Mouse (Mus musculus): ENCODE measurements at regions not wholly inside any gene's neighbourhood (a gene's known extent, or its start where the extent isn't known, plus 50 kb on each side); places are given as distances from the start of the nearest gene placed in this dataset.

DNA sequence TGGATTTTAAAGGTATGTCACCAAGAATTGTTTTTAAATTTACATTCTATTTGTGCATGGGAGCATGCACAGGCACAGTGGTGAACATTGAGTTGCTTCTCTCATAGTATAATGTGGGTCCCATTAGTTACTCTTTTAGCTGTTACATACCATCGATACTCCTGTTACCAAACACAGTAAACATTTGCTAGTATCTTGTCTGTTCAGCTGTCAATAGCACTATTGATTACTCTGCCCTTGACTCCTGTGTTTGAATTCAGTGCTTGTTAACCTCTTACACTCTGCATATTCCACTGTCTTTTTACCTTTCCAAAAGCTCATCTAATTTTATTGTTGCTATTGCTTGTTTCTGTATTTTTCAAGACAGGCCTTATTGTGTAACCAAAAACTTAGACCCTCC, 133.2 kb upstream of the Marcks start:
- Histone ChIP-seq H3K27me3 (ENCODE audit: control insufficient read depth, insufficient read depth, insufficient read length) (no peaks in the 10 kb centered on the region), H3ac (ENCODE audit: control insufficient read depth, insufficient read length) (no peak overlapping the region), H3K79me2 (ENCODE audit: control insufficient read depth, insufficient read depth) (no peaks in the 10 kb centered on the region), H3K4me2 (ENCODE audit: low read depth) (no peak overlapping the region), H3K4me3 (no peak overlapping the region), H3K36me3 (ENCODE audit: control insufficient read depth, insufficient read depth) (no peaks in the 10 kb centered on the region)
- no peak for TF ChIP-seq USF1 (IDR thresholded peaks at IDR 0.05; ENCODE audit: low read depth)
- no peak for TF ChIP-seq SRF (IDR thresholded peaks at IDR 0.05; ENCODE audit: control insufficient read depth, insufficient read length, low read depth)
- no peak for TF ChIP-seq MYOG (IDR thresholded peaks at IDR 0.05; ENCODE audit: control insufficient read depth in 1 of 3, insufficient read depth in 1 of 3, insufficient read length in 2 of 3, low read depth in 2 of 3)
- TF ChIP-seq MYOD1 (IDR thresholded peaks at IDR 0.05; ENCODE audit: control insufficient read depth in 1 of 3, insufficient read length in 2 of 3, low read depth in 2 of 3) = no peak
- TF ChIP-seq POLR2AphosphoS2 (IDR thresholded peaks at IDR 0.05; ENCODE audit: insufficient read length, low read depth) = no peak
- no peak for TF ChIP-seq TCF3 (IDR thresholded peaks at IDR 0.05; ENCODE audit: insufficient read length, low read depth)
- no peak for TF ChIP-seq TCF12 (IDR thresholded peaks at IDR 0.05; ENCODE audit: insufficient read depth, poor library complexity, severe bottlenecking)
- TF ChIP-seq POLR2A (IDR thresholded peaks at IDR 0.05; ENCODE audit: insufficient read length, low read depth) = no peak
- TF ChIP-seq REST (IDR thresholded peaks at IDR 0.05; ENCODE audit: insufficient read depth, insufficient read length) = no peak
- no peak for TF ChIP-seq CEBPB (IDR thresholded peaks at IDR 0.05; ENCODE audit: insufficient read depth, poor library complexity, severe bottlenecking)
- TF ChIP-seq E2F4 (IDR thresholded peaks at IDR 0.05; ENCODE audit: insufficient read depth) = no peak

DNA sequence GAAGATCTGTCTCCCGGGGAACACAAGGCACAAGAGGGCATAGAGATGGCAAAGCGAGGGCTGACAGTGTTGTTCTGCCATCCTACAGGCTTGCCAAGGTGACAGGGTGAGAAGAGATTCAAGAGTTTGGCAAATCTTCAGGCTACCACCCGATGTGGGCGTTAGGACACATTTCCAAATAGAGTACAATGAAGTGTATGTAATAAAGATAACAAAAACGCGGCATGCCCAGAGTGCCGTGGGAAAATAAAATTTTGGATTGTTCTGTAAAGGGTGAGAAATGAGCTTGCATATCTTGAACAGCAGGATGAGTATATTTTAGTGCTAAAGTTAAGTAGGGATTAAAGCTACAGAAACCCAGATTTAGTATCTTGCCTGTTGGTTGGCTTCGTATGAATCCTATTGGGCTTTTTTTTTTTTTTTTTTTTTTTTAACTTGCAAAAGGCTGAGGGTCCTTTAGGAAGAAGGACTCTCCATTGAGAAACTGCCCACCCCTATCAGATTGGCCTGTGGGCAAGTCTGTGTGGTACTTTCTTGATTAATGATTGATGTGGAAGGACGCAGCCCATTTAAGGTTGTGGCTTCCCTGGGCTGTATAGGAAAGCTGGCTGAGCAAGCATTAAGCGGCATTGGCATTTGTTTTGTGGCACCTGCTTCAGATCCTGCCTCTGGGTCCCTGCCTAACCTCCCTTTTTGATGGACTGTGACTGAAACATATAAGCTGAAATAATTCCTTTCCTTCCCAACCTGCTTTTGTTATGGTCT, 131.7 kb upstream of the Marcks start:
- TF ChIP-seq MYOD1 (IDR thresholded peaks at IDR 0.05; ENCODE audit: control insufficient read depth in 1 of 3, insufficient read length in 2 of 3, low read depth in 2 of 3) (no peak), TCF3 (IDR thresholded peaks at IDR 0.05; ENCODE audit: insufficient read length, low read depth) (no peak), E2F4 (IDR thresholded peaks at IDR 0.05; ENCODE audit: insufficient read depth) (no peak), POLR2AphosphoS2 (IDR thresholded peaks at IDR 0.05; ENCODE audit: insufficient read length, low read depth) (no peak), SRF (IDR thresholded peaks at IDR 0.05; ENCODE audit: control insufficient read depth, insufficient read length, low read depth) (no peak), MYOG (IDR thresholded peaks at IDR 0.05; ENCODE audit: control insufficient read depth in 1 of 3, insufficient read depth in 1 of 3, insufficient read length in 2 of 3, low read depth in 2 of 3) (no peak), USF1 (IDR thresholded peaks at IDR 0.05; ENCODE audit: low read depth) (no peak), TCF12 (IDR thresholded peaks at IDR 0.05; ENCODE audit: insufficient read depth, poor library complexity, severe bottlenecking) (no peak)
- H3K4me2 ChIP-seq (ENCODE audit: low read depth) = no peak overlapping the region
- H3K79me2 ChIP-seq (ENCODE audit: control insufficient read depth, insufficient read depth) = no peaks in the 10 kb centered on the region
- H3K4me3 ChIP-seq = no peak overlapping the region
- no peak overlapping the region for H3ac ChIP-seq (ENCODE audit: control insufficient read depth, insufficient read length)
- no peaks in the 10 kb centered on the region for H3K36me3 ChIP-seq (ENCODE audit: control insufficient read depth, insufficient read depth)
- H3K27me3 ChIP-seq (ENCODE audit: control insufficient read depth, insufficient read depth, insufficient read length) = no peaks in the 10 kb centered on the region

DNA sequence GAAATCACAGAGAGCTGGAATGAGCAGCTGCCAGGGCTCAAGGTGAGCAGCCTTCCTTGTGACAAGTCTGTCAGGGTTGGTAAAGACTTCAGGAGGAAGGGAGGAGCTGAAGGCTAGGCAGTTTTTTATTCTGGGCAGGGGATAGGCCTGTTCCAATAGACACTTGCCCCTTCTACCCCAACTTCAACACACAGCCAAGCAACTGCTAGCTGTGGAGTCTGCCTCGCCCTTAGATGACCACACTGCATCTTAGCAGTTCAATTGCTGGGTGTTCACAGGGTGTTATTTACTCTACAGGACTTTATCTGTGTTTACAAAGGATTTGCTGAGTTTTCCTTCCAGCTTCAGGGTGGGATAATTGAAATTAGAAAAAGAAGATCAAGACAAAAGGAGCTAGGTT, 128.2 kb upstream of the Marcks start:
- Histone ChIP-seq H3K27me3 (ENCODE audit: control insufficient read depth, insufficient read depth, insufficient read length) (no peaks in the 10 kb centered on the region), H3ac (ENCODE audit: control insufficient read depth, insufficient read length) (no peak overlapping the region), H3K4me2 (ENCODE audit: low read depth) (no peak overlapping the region), H3K36me3 (ENCODE audit: control insufficient read depth, insufficient read depth) (no peaks in the 10 kb centered on the region), H3K79me2 (ENCODE audit: control insufficient read depth, insufficient read depth) (no peaks in the 10 kb centered on the region), H3K4me3 (no peak overlapping the region)
- TF ChIP-seq MYOG (IDR thresholded peaks at IDR 0.05; ENCODE audit: control insufficient read depth in 1 of 3, insufficient read depth in 1 of 3, insufficient read length in 2 of 3, low read depth in 2 of 3) = no peak
- TF ChIP-seq REST (IDR thresholded peaks at IDR 0.05; ENCODE audit: insufficient read depth, insufficient read length) = no peak
- TF ChIP-seq MAX (IDR thresholded peaks at IDR 0.05; ENCODE audit: low read depth) = no peak
- no peak for TF ChIP-seq TCF3 (IDR thresholded peaks at IDR 0.05; ENCODE audit: insufficient read length, low read depth)

DNA sequence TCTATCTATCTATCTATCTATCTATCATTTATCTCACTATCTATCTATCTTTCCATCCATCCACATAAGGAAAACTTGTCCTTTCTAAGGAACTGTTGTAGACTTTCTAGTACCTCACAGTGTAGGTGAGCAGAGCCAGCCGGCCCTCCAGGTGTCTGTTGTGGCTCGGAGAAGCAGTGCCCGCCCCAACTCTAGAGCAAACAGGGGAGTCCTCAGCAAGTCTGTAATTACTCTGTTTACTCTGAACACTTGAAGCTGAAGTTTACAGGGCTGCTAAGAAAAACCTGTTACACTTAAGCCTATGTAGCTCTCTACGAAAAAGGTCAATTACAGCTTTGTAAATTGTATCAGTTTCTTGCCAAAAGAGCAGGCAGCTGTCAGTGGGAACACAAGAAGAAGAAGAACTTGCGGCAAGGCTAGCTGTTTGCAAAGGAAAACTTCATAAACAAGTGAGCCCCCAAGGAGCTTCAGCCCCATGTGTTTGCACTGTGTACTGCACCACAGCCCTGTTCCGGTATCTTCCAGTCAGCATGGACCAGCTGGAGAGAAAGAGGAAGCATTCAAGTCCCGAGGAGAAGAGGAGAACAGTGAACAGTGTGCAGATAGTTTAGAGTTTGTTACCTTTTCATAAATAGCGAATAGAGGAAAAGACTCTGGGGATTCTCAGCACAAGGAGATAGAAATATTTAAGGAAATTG, 122.2 kb upstream of the Marcks start:
- Histone ChIP-seq H3K36me3 (ENCODE audit: control insufficient read depth, insufficient read depth) (no peaks in the 10 kb centered on the region), H3K4me3 (no peak overlapping the region), H3K27me3 (ENCODE audit: control insufficient read depth, insufficient read depth, insufficient read length) (no peaks in the 10 kb centered on the region), H3K79me2 (ENCODE audit: control insufficient read depth, insufficient read depth) (no peaks in the 10 kb centered on the region), H3K4me2 (ENCODE audit: low read depth) (no peak overlapping the region), H3ac (ENCODE audit: control insufficient read depth, insufficient read length) (no peak overlapping the region)
- TF ChIP-seq E2F4 (IDR thresholded peaks at IDR 0.05; ENCODE audit: insufficient read depth) (no peak), MYOG (IDR thresholded peaks at IDR 0.05; ENCODE audit: control insufficient read depth in 1 of 3, insufficient read depth in 1 of 3, insufficient read length in 2 of 3, low read depth in 2 of 3) (no peak), CEBPB (IDR thresholded peaks at IDR 0.05; ENCODE audit: insufficient read depth, poor library complexity, severe bottlenecking) (no peak)

DNA sequence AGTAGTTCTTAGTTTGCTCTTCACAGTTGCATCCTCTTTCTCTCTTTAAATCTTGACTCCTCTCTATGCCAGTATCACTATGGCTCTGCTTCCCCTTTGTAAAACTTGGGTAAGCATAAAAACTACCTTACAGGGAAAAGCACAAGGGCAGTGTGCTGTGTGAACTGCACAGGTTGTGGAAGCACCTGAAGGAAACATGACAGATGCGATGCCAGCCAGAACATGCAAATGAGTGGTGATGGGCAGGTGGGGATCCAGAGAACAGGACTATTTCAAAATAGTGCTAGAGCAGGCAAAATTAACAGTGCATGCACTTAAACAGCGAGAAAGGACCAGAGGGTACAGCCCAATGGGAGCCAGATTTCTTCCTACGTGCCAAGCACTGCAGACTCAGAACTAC, 120.5 kb upstream of the Marcks start:
- H3K4me2 ChIP-seq (ENCODE audit: low read depth) = no peak overlapping the region
- H3K4me3 ChIP-seq = no peak overlapping the region
- TF ChIP-seq CEBPB (IDR thresholded peaks at IDR 0.05; ENCODE audit: insufficient read depth, poor library complexity, severe bottlenecking) (no peak), USF1 (IDR thresholded peaks at IDR 0.05; ENCODE audit: low read depth) (no peak), E2F4 (IDR thresholded peaks at IDR 0.05; ENCODE audit: insufficient read depth) (no peak), REST (IDR thresholded peaks at IDR 0.05; ENCODE audit: insufficient read depth, insufficient read length) (no peak)
- no peaks in the 10 kb centered on the region for H3K27me3 ChIP-seq (ENCODE audit: control insufficient read depth, insufficient read depth, insufficient read length)
- H3K79me2 ChIP-seq (ENCODE audit: control insufficient read depth, insufficient read depth) = no peaks in the 10 kb centered on the region
- no peaks in the 10 kb centered on the region for H3K36me3 ChIP-seq (ENCODE audit: control insufficient read depth, insufficient read depth)
- H3ac ChIP-seq (ENCODE audit: control insufficient read depth, insufficient read length) = no peak overlapping the region

Measured in myocyte (in vitro differentiated cells).